Mouse (Mus musculus) cerebellum, adult (tissue): ENCODE data around the gene Lypd3.
"Not testable (repeated sequence)": the region's sequence is repeated elsewhere in the genome, so short reads cannot be mapped to it uniquely, and the experiment has no call there.

ENCODE experiments used
- ATAC-seq: cut with Nextera tagmentation; 2 replicates; pipeline ENCODE4 v1.9.2; 2017; ENCODE audit warnings: mild to moderate bottlenecking, moderate library complexity, mixed read lengths; ENCODE audit not compliant: insufficient number of reproducible peaks, low FRiP score, low TSS enrichment

Lypd3 gene

GRCm38 (mm10) chr7:24611709-24612108 is 24.6 kb upstream of the Lypd3 start:
- ATAC-seq: no peak

GRCm38 (mm10) chr7:24612308-24612910 is 23.9 kb upstream of the Lypd3 start:
- no peak for ATAC-seq

- ATAC-seq: no peak
These were observed 21.5 kb upstream of the Lypd3 start for GRCm38 (mm10) chr7:24614816-24615215.

GRCm38 (mm10) chr7:24617763-24618162 is 18.6 kb upstream of the Lypd3 start:
- ATAC-seq: no peak

- not testable (repeated sequence) for ATAC-seq
These were observed 18.0 kb upstream of the Lypd3 start for GRCm38 (mm10) chr7:24618374-24618773.

GRCm38 (mm10) chr7:24619671-24620397 is 16.5 kb upstream of the Lypd3 start:
- ATAC-seq: no peak

- no peak for ATAC-seq
These were observed 15.2 kb upstream of the Lypd3 start for GRCm38 (mm10) chr7:24621193-24621592.

GRCm38 (mm10) chr7:24622967-24623366 is 13.4 kb upstream of the Lypd3 start:
- no peak for ATAC-seq

- no peak for ATAC-seq
These were observed 7.4 kb upstream of the Lypd3 start for GRCm38 (mm10) chr7:24628685-24629610.

- ATAC-seq: no peak
These were observed 6.7 kb upstream of the Lypd3 start for GRCm38 (mm10) chr7:24629672-24630071.

- ATAC-seq: no peak
These were observed 6.1 kb upstream of the Lypd3 start for GRCm38 (mm10) chr7:24630116-24630880.

- ATAC-seq: no peak
These were observed 696 bp downstream of the Lypd3 start for GRCm38 (mm10) chr7:24637046-24637445.

GRCm38 (mm10) chr7:24638026-24638856 is 1.9 kb downstream of the Lypd3 start:
- no peak for ATAC-seq

- ATAC-seq: no peak
These were observed 4.1 kb downstream of the Lypd3 start for GRCm38 (mm10) chr7:24640450-24640849.

- no peak for ATAC-seq
These were observed 6.1 kb downstream of the Lypd3 start for GRCm38 (mm10) chr7:24642491-24642890.

- ATAC-seq: no peak
These were observed 8.1 kb downstream of the Lypd3 start for GRCm38 (mm10) chr7:24644492-24644891.

GRCm38 (mm10) chr7:24644996-24645395 is 8.6 kb downstream of the Lypd3 start:
- ATAC-seq: no peak

GRCm38 (mm10) chr7:24646486-24646885 is 10.1 kb downstream of the Lypd3 start:
- ATAC-seq: no peak

- no peak for ATAC-seq
These were observed 17.3 kb downstream of the Lypd3 start for GRCm38 (mm10) chr7:24653681-24654080.
